Mouse (Mus musculus) limb, embryonic 12.5 days (tissue): ENCODE results near the gene Csrnp3. TPM values are rescaled to one million over a fixed set of nuclear protein-coding genes. Genes with fewer than 3 reads are reported as not detected.
A peak's percentile ranks its signal among the peaks of the same experiment; 100 is the strongest.
"Not testable (repeated sequence)": the region's sequence is repeated elsewhere in the genome, so short reads cannot be mapped to it uniquely, and the experiment has no call there.

Experiments
- ATAC-seq: fragments of 200-750 bp; cut with Nextera tagmentation; 2 replicates; pipeline ENCODE4 v1.8.0; 2017; ENCODE audit warnings: low read depth, moderate TSS enrichment; ENCODE audit not compliant: insufficient number of reproducible peaks, insufficient read depth, low FRiP score, low TSS enrichment
- H3K27ac ChIP-seq: fragments of 300-500 bp; sonication (generic); 2 replicates; pipeline ENCODE4 v1.5.1; 2016; ENCODE audit warnings: mild to moderate bottlenecking, moderate library complexity
- H3K27me3 ChIP-seq: fragments of 300-500 bp; sonication (generic); 2 replicates; pipeline ENCODE4 v1.6.1; 2016; ENCODE audit warnings: mild to moderate bottlenecking, moderate library complexity
- H3K36me3 ChIP-seq: fragments of 300-500 bp; sonication (generic); 2 replicates; pipeline ENCODE4 v1.6.1; 2016; ENCODE audit warnings: mild to moderate bottlenecking, moderate library complexity
- H3K4me1 ChIP-seq: fragments of 300-500 bp; sonication (generic); replicated peaks from 2 replicates; pipeline ENCODE4 v1.6.1; 2016
- H3K4me2 ChIP-seq: fragments of 300-500 bp; sonication (generic); 2 replicates; pipeline ENCODE4 v1.6.1; 2016; ENCODE audit warnings: mild to moderate bottlenecking, moderate library complexity
- H3K4me3 ChIP-seq: fragments of 300-500 bp; sonication (generic); replicated peaks from 2 replicates; pipeline ENCODE4 v1.5.1; 2016; ENCODE audit warnings: mild to moderate bottlenecking
- H3K9ac ChIP-seq: fragments of 300-500 bp; sonication (generic); replicated peaks from 2 replicates; pipeline ENCODE4 v1.6.1; 2016; ENCODE audit warnings: mild to moderate bottlenecking, moderate library complexity
- H3K9me3 ChIP-seq: fragments of 300-500 bp; sonication (generic); 2 replicates; pipeline ENCODE4 v1.6.1; 2016; ENCODE audit warnings: mild to moderate bottlenecking, moderate library complexity
- WGBS: fragments of 180-500 bp; shearing (Covaris S2); methylation state at CpG from one replicate; pipeline ENCODE4 v1.1.7; 2016; 5-methylcytosine and 5-hydroxymethylcytosine counted together
- polyA plus RNA-seq: library from polyadenylated mRNA; unstranded; fragments of >200 nt; fragmentation: Nextera tagmentation; extraction: Ambion mirVana; gene quantifications from 2 replicates; pipeline ENCODE4 v1.2.1, GENCODE M21; 2016

Csrnp3 gene
- polyA plus RNA-seq = 10.7 and 12.1 TPM in 2 replicates

GRCm38 (mm10) chr2:65845551-65845950 lies at the start of gene Csrnp3:
Gene Csrnp3 (plus strand): TSS chr2:65845767.
- peaks cover 20% of the 10 kb centered on the region; the same call in 1 of the 2 replicates for H3K4me1 ChIP-seq
- under 1% methylated on average over 6 of the region's 6 CpGs for WGBS
- H3K27me3 ChIP-seq = no peaks in the 10 kb centered on the region
- ATAC-seq = peak; percentile 88
- H3K9ac ChIP-seq = peak within 1 kb of the TSS; percentile 60
- no peaks in the 10 kb centered on the region for H3K36me3 ChIP-seq
- peak within 1 kb of the TSS; percentile 62 for H3K27ac ChIP-seq
- H3K4me2 ChIP-seq = peak within 1 kb of the TSS; percentile 69
- peak within 1 kb of the TSS; percentile 52 for H3K4me3 ChIP-seq
- 0 out of 2 replicates have a peak, but pooled peaks cover 4% of the 10 kb centered on the region for H3K9me3 ChIP-seq

GRCm38 (mm10) chr2:65801054-65801709 lies 44.4 kb upstream of the Csrnp3 start:
- WGBS = 67% methylated on average over 1 of the region's 1 CpGs
- ATAC-seq = no peak; the same call in 1 of the 2 replicates
- no peak overlapping the region for H3K4me3 ChIP-seq

GRCm38 (mm10) chr2:65806556-65806955 lies 39.0 kb upstream of the Csrnp3 start:
- H3K27ac ChIP-seq = no peak overlapping the region
- H3K36me3 ChIP-seq = no peaks in the 10 kb centered on the region
- no peak overlapping the region for H3K4me3 ChIP-seq
- H3K27me3 ChIP-seq = no peaks in the 10 kb centered on the region
- H3K9ac ChIP-seq = no peak overlapping the region
- 88% methylated on average over 6 of the region's 6 CpGs for WGBS
- no peaks in the 10 kb centered on the region for H3K9me3 ChIP-seq
- no peak for ATAC-seq
- no peak overlapping the region for H3K4me2 ChIP-seq
- H3K4me1 ChIP-seq = no peaks in the 10 kb centered on the region

More at GRCm38 (mm10) chr2:65801054-65801709, 44.4 kb upstream of the Csrnp3 start:
- H3K4me1 ChIP-seq = no peaks in the 10 kb centered on the region
- peaks cover 4% of the 10 kb centered on the region; the same call in 1 of the 2 replicates for H3K36me3 ChIP-seq
- H3K9me3 ChIP-seq = peaks cover 9% of the 10 kb centered on the region
- H3K4me2 ChIP-seq = no peak overlapping the region
- H3K9ac ChIP-seq = no peak overlapping the region
- no peaks in the 10 kb centered on the region for H3K27me3 ChIP-seq
- no peak overlapping the region for H3K27ac ChIP-seq

- not testable (repeated sequence) for ATAC-seq, H3K4me2 ChIP-seq, H3K27me3 ChIP-seq
Observed at GRCm38 (mm10) chr2:65811203-65811602, 34.4 kb upstream of the Csrnp3 start.

GRCm38 (mm10) chr2:65818080-65818796 lies 27.3 kb upstream of the Csrnp3 start:
- H3K4me3 ChIP-seq = peak overlapping the region; percentile 33

More at GRCm38 (mm10) chr2:65811203-65811602, 34.4 kb upstream of the Csrnp3 start:
- not testable (repeated sequence) for H3K36me3 ChIP-seq, H3K9ac ChIP-seq, H3K4me3 ChIP-seq, H3K9me3 ChIP-seq, H3K27ac ChIP-seq, H3K4me1 ChIP-seq
- WGBS = 80% methylated on average over 6 of the region's 6 CpGs

GRCm38 (mm10) chr2:65820114-65820769 lies 25.3 kb upstream of the Csrnp3 start:
- 81% methylated on average over 4 of the region's 4 CpGs for WGBS
- no peak for ATAC-seq
- peaks cover 6% of the 10 kb centered on the region; the same call in 1 of the 2 replicates for H3K4me1 ChIP-seq
- no peak overlapping the region for H3K27ac ChIP-seq
- no peaks in the 10 kb centered on the region for H3K36me3 ChIP-seq
- H3K9me3 ChIP-seq = no peaks in the 10 kb centered on the region
- no peak overlapping the region for H3K9ac ChIP-seq
- no peak overlapping the region for H3K4me3 ChIP-seq
- no peaks in the 10 kb centered on the region for H3K27me3 ChIP-seq
- H3K4me2 ChIP-seq = no peak overlapping the region

More at GRCm38 (mm10) chr2:65818080-65818796, 27.3 kb upstream of the Csrnp3 start:
- ATAC-seq = peak; percentile 94
- Histone ChIP-seq H3K9ac (no peak overlapping the region; the same call in 1 of the 2 replicates), H3K4me2 (peak overlapping the region; percentile 50), H3K27ac (peak overlapping the region; percentile 84), H3K9me3 (no peaks in the 10 kb centered on the region), H3K27me3 (no peaks in the 10 kb centered on the region), H3K36me3 (no peaks in the 10 kb centered on the region), H3K4me1 (peaks cover 6% of the 10 kb centered on the region; the same call in 1 of the 2 replicates)
- 20% methylated on average over 20 of the region's 20 CpGs for WGBS

GRCm38 (mm10) chr2:65826314-65826713 lies 19.3 kb upstream of the Csrnp3 start:
- Histone ChIP-seq H3K9me3 (0 out of 2 replicates have a peak, but pooled peaks cover 4% of the 10 kb centered on the region), H3K27me3 (no peaks in the 10 kb centered on the region), H3K4me2 (no peak overlapping the region), H3K36me3 (no peaks in the 10 kb centered on the region), H3K27ac (no peak overlapping the region), H3K4me1 (no peaks in the 10 kb centered on the region), H3K4me3 (no peak overlapping the region), H3K9ac (no peak overlapping the region)
- no peak for ATAC-seq
- 86% methylated on average over 2 of the region's 2 CpGs for WGBS

- Histone ChIP-seq H3K4me1 (no peaks in the 10 kb centered on the region), H3K36me3 (no peaks in the 10 kb centered on the region), H3K27me3 (no peaks in the 10 kb centered on the region), H3K27ac (no peak overlapping the region), H3K9ac (no peak overlapping the region), H3K9me3 (0 out of 2 replicates have a peak, but pooled peaks cover 4% of the 10 kb centered on the region), H3K4me3 (no peak overlapping the region), H3K4me2 (no peak overlapping the region)
- WGBS = 89% methylated on average over 6 of the region's 6 CpGs
- no peak for ATAC-seq
Observed at GRCm38 (mm10) chr2:65826801-65827200, 18.8 kb upstream of the Csrnp3 start.

GRCm38 (mm10) chr2:65828699-65829098 lies 16.9 kb upstream of the Csrnp3 start:
- WGBS = 94% methylated on average over 1 of the region's 1 CpGs
- ATAC-seq = no peak

GRCm38 (mm10) chr2:65832738-65833395 lies 12.7 kb upstream of the Csrnp3 start:
- Histone ChIP-seq H3K4me3 (no peak overlapping the region), H3K27ac (no peak overlapping the region), H3K4me2 (no peak overlapping the region), H3K36me3 (no peaks in the 10 kb centered on the region), H3K4me1 (no peaks in the 10 kb centered on the region), H3K9ac (no peak overlapping the region), H3K27me3 (no peaks in the 10 kb centered on the region), H3K9me3 (0 out of 2 replicates have a peak, but pooled peaks cover 4% of the 10 kb centered on the region)
- 75% methylated on average over 11 of the region's 11 CpGs for whole genome bisulfite sequencing
- no peak for ATAC-seq

More at GRCm38 (mm10) chr2:65828699-65829098, 16.9 kb upstream of the Csrnp3 start:
- H3K4me3 ChIP-seq = no peak overlapping the region
- no peaks in the 10 kb centered on the region for H3K27me3 ChIP-seq
- H3K27ac ChIP-seq = no peak overlapping the region
- 0 out of 2 replicates have a peak, but pooled peaks cover 4% of the 10 kb centered on the region for H3K9me3 ChIP-seq
- H3K36me3 ChIP-seq = no peaks in the 10 kb centered on the region
- no peaks in the 10 kb centered on the region for H3K4me1 ChIP-seq
- H3K9ac ChIP-seq = no peak overlapping the region
- H3K4me2 ChIP-seq = no peak overlapping the region
